Mouse (Mus musculus): Measurements from ENCODE around the gene Npr3. TPM values are rescaled to one million over a fixed set of nuclear protein-coding genes. Genes with fewer than 3 reads are reported as not detected.

Npr3 gene
- 4.7 and 5.0 TPM in 2 replicates for polyA plus RNA-seq (2015; fragmentation: Nextera tagmentation; extraction: Ambion mirVana)

- Histone ChIP-seq H3K27me3 (replicated peaks) (peaks cover 30% of the 10 kb centered on the region), H3K9me3 (no peaks in the 10 kb centered on the region), H3K4me1 (peaks cover 30% of the 10 kb centered on the region), H3K4me2 (peak within 1 kb of the TSS; percentile 81), H3K9ac (0 out of 2 replicates have a peak within 1 kb of the TSS, but pooled peaks have one; percentile 8), H3K27ac (peak within 1 kb of the TSS; percentile 84), H3K36me3 (no peaks in the 10 kb centered on the region), H3K4me3 (replicated peaks) (peak within 1 kb of the TSS; percentile 50)
- no peak for ATAC-seq (ENCODE audit: insufficient read depth, low FRiP score, low read depth)
- WGBS: 1% methylated on average over 42 of the region's 42 CpGs
Measured at GRCm38 (mm10) chr15:11906571-11907531, at the start of gene Npr3. Gene Npr3 (minus strand): TSS chr15:11907287.

- Histone ChIP-seq H3K9ac (no peak overlapping the region), H3K27me3 (replicated peaks) (no peaks in the 10 kb centered on the region), H3K4me2 (no peak overlapping the region), H3K9me3 (no peaks in the 10 kb centered on the region), H3K4me1 (no peaks in the 10 kb centered on the region), H3K27ac (no peak overlapping the region), H3K4me3 (replicated peaks) (no peak overlapping the region), H3K36me3 (no peaks in the 10 kb centered on the region)
- ATAC-seq (ENCODE audit: insufficient read depth, low FRiP score, low read depth): no peak
- WGBS: 80% methylated on average over 7 of the region's 7 CpGs
Measured at GRCm38 (mm10) chr15:11956129-11956528, 49.0 kb upstream of the Npr3 start.

- Histone ChIP-seq H3K4me3 (replicated peaks) (no peak overlapping the region), H3K9me3 (no peaks in the 10 kb centered on the region), H3K27me3 (replicated peaks) (no peaks in the 10 kb centered on the region), H3K4me1 (no peaks in the 10 kb centered on the region), H3K9ac (no peak overlapping the region), H3K27ac (no peak overlapping the region), H3K4me2 (no peak overlapping the region), H3K36me3 (no peaks in the 10 kb centered on the region)
- ATAC-seq (ENCODE audit: insufficient read depth, low FRiP score, low read depth): no peak
- 52% methylated on average over 4 of the region's 4 CpGs for WGBS
Measured at GRCm38 (mm10) chr15:11954190-11954589, 47.1 kb upstream of the Npr3 start.

DNA sequence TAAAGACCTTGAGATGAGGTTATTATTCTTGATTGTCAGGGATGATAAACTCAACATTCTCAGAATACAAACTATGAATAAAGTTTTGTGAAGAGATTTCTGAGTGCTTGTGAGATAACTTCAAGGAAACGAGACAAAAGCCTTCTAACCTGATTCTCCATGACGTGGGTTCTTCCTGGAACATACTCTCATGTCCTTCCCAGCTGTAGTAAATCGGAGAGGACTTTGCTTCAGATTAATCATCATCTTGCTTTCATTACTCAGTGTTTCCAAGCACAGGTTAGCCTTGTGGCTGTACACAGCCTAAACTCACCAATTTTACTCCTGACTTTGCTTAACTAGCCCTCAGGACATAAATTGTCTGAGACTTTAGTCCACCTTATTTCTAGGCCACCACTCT is 45.1 kb upstream of the Npr3 start:
- Histone ChIP-seq H3K27ac (no peak overlapping the region), H3K27me3 (replicated peaks) (no peaks in the 10 kb centered on the region), H3K4me1 (no peaks in the 10 kb centered on the region), H3K4me2 (no peak overlapping the region), H3K4me3 (replicated peaks) (no peak overlapping the region), H3K36me3 (no peaks in the 10 kb centered on the region), H3K9me3 (no peaks in the 10 kb centered on the region), H3K9ac (no peak overlapping the region)
- WGBS: 72% methylated on average over 3 of the region's 3 CpGs
- ATAC-seq (ENCODE audit: insufficient read depth, low FRiP score, low read depth): no peak

GRCm38 (mm10) chr15:11951181-11951580 is 44.1 kb upstream of the Npr3 start:
- WGBS: 87% methylated on average over 7 of the region's 7 CpGs
- no peaks in the 10 kb centered on the region for H3K4me1 ChIP-seq

GRCm38 (mm10) chr15:11950144-11950543 is 43.1 kb upstream of the Npr3 start:
- no peak for ATAC-seq (ENCODE audit: insufficient read depth, low FRiP score, low read depth)
- Histone ChIP-seq H3K4me2 (no peak overlapping the region), H3K36me3 (no peaks in the 10 kb centered on the region), H3K27me3 (replicated peaks) (no peaks in the 10 kb centered on the region), H3K4me3 (replicated peaks) (no peak overlapping the region), H3K9me3 (no peaks in the 10 kb centered on the region), H3K4me1 (no peaks in the 10 kb centered on the region), H3K9ac (no peak overlapping the region), H3K27ac (no peak overlapping the region)
- WGBS: 87% methylated on average over 10 of the region's 10 CpGs

More at GRCm38 (mm10) chr15:11951181-11951580, 44.1 kb upstream of the Npr3 start:
- no peak overlapping the region for H3K9ac ChIP-seq
- no peaks in the 10 kb centered on the region for H3K9me3 ChIP-seq
- H3K4me3 ChIP-seq (replicated peaks): no peak overlapping the region
- no peaks in the 10 kb centered on the region for H3K36me3 ChIP-seq
- H3K27me3 ChIP-seq (replicated peaks): no peaks in the 10 kb centered on the region
- no peak overlapping the region for H3K4me2 ChIP-seq
- no peak overlapping the region for H3K27ac ChIP-seq
- no peak for ATAC-seq (ENCODE audit: insufficient read depth, low FRiP score, low read depth)

DNA sequence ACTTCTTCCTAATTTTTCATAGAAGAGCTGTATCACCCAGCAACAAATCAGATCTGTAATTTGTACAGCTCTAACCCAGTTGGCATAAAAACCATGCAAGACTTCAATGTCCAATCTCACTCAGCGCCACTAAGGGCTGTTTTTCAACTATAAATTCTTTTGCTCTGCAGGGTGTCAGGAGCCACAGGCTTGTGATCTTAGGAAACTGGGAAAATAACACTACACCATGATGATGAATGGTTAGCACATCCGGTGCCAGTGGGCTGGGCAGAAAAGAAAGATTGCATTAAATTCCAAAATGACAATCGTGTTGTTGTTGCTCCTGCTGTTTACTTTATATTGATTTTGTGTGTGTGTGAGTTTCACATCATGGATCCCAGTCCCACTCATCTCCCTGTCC is 42.4 kb upstream of the Npr3 start:
- Histone ChIP-seq H3K9ac (no peak overlapping the region), H3K27ac (no peak overlapping the region), H3K4me1 (no peaks in the 10 kb centered on the region), H3K4me2 (no peak overlapping the region), H3K27me3 (replicated peaks) (no peaks in the 10 kb centered on the region), H3K9me3 (no peaks in the 10 kb centered on the region), H3K36me3 (no peaks in the 10 kb centered on the region), H3K4me3 (replicated peaks) (no peak overlapping the region)
- ATAC-seq (ENCODE audit: insufficient read depth, low FRiP score, low read depth): no peak
- 71% methylated on average over 3 of the region's 3 CpGs for WGBS

DNA sequence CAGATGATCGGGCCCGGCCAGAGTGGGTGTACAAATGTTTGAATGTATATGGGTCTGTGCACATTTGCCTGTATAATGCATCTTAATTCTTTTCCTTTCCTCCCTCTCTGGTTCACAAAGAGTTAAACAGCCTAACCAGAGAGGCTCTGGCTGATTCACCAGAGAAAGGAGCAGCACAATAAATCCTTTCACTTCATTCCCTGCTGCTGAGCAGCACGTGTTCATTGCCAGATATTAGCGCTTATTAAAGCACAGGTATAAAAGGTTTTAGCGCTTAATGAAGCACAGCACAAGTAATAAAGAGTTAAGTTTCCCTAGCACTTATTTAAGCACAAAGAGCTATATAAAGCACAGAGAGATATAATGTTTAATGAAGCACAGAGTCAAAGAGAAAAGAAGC is 33.8 kb upstream of the Npr3 start:
- Histone ChIP-seq H3K9me3 (no peaks in the 10 kb centered on the region), H3K9ac (no peak overlapping the region), H3K4me2 (no peak overlapping the region), H3K4me3 (replicated peaks) (no peak overlapping the region), H3K4me1 (no peaks in the 10 kb centered on the region), H3K27ac (no peak overlapping the region), H3K27me3 (replicated peaks) (no peaks in the 10 kb centered on the region), H3K36me3 (no peaks in the 10 kb centered on the region)
- no peak for ATAC-seq (ENCODE audit: insufficient read depth, low FRiP score, low read depth)
- WGBS: 60% methylated on average over 5 of the region's 5 CpGs

- no peak overlapping the region for H3K4me2 ChIP-seq
- no peak overlapping the region for H3K9ac ChIP-seq
- no peak overlapping the region for H3K4me3 ChIP-seq (replicated peaks)
- H3K27me3 ChIP-seq (replicated peaks): no peaks in the 10 kb centered on the region
- 83% methylated on average over 3 of the region's 3 CpGs for WGBS
- no peak overlapping the region for H3K27ac ChIP-seq
- ATAC-seq (ENCODE audit: insufficient read depth, low FRiP score, low read depth): no peak
- H3K36me3 ChIP-seq: no peaks in the 10 kb centered on the region
- H3K4me1 ChIP-seq: no peaks in the 10 kb centered on the region
- no peaks in the 10 kb centered on the region for H3K9me3 ChIP-seq
Measured at GRCm38 (mm10) chr15:11927742-11928141, 20.7 kb upstream of the Npr3 start.

DNA sequence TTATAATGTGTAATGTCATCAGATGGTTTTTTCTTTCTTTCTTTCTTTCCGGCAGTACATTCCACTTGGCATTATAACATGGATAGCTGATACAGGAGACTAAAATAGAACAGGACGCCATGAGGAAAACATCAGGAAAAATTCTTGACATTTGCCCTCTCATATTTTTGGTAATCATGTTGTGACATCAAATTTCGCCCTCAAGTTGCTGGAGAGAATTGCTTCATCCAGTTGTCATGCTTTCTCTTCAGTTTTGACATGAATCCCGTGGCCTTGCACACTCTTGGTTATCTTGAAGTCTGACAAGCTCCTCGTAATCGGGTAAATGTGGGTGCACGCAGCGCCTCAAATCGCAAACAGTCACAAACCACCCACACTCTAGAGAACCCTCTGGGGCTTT is 7.0 kb upstream of the Npr3 start:
- no peak overlapping the region for H3K4me3 ChIP-seq (replicated peaks)
- WGBS: 83% methylated on average over 9 of the region's 9 CpGs
- no peak overlapping the region for H3K4me2 ChIP-seq
- H3K36me3 ChIP-seq: no peaks in the 10 kb centered on the region
- H3K9ac ChIP-seq: no peak overlapping the region
- H3K4me1 ChIP-seq: no peaks in the 10 kb centered on the region
- no peak for ATAC-seq (ENCODE audit: insufficient read depth, low FRiP score, low read depth)
- no peak overlapping the region for H3K27ac ChIP-seq
- no peaks in the 10 kb centered on the region for H3K27me3 ChIP-seq (replicated peaks)
- H3K9me3 ChIP-seq: no peaks in the 10 kb centered on the region

DNA sequence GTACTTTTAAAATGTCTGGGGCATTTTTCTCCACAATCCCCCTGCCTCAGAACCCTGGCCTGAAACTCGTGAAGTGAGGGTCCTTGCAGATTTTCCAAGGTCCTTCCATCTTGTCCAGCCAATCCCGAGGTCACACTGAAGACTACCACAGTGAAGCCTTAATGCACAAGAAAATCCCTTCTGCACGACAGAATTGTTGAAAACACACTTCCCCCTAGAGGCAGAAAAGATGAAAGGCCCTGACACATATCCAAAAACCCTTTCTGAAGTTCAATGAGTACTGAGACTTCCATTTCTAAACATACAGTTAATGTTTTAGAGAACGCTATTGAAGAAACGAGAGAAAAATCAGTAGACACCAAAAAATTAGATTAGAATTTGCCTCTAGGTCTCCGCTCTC is 2.8 kb upstream of the Npr3 start:
- H3K27ac ChIP-seq: no peak overlapping the region
- peaks cover 7% of the 10 kb centered on the region for H3K27me3 ChIP-seq (replicated peaks)
- H3K4me3 ChIP-seq (replicated peaks): no peak overlapping the region
- 33% methylated on average over 6 of the region's 6 CpGs for WGBS
- no peak for ATAC-seq (ENCODE audit: insufficient read depth, low FRiP score, low read depth)
- no peak overlapping the region for H3K4me2 ChIP-seq
- no peaks in the 10 kb centered on the region for H3K36me3 ChIP-seq
- no peak overlapping the region for H3K9ac ChIP-seq
- H3K4me1 ChIP-seq: peaks cover 11% of the 10 kb centered on the region
- H3K9me3 ChIP-seq: no peaks in the 10 kb centered on the region

- H3K4me3 ChIP-seq (replicated peaks): no peak overlapping the region
- no peaks in the 10 kb centered on the region for H3K9me3 ChIP-seq
- no peak overlapping the region; the same call in 1 of the 2 replicates for H3K27ac ChIP-seq
- WGBS: 14% methylated on average over 11 of the region's 11 CpGs
- peak overlapping the region; percentile 46 for H3K4me2 ChIP-seq
- H3K9ac ChIP-seq: no peak overlapping the region
- no peak for ATAC-seq (ENCODE audit: insufficient read depth, low FRiP score, low read depth)
- H3K36me3 ChIP-seq: no peaks in the 10 kb centered on the region
- peaks cover 26% of the 10 kb centered on the region for H3K4me1 ChIP-seq
- H3K27me3 ChIP-seq (replicated peaks): peaks cover 21% of the 10 kb centered on the region
Measured at GRCm38 (mm10) chr15:11908166-11908565, 1.1 kb upstream of the Npr3 start.

Measured in stomach, embryonic 15.5 days (tissue).